Mouse (Mus musculus): Measurements from ENCODE around the gene Gpr27.

DNA sequence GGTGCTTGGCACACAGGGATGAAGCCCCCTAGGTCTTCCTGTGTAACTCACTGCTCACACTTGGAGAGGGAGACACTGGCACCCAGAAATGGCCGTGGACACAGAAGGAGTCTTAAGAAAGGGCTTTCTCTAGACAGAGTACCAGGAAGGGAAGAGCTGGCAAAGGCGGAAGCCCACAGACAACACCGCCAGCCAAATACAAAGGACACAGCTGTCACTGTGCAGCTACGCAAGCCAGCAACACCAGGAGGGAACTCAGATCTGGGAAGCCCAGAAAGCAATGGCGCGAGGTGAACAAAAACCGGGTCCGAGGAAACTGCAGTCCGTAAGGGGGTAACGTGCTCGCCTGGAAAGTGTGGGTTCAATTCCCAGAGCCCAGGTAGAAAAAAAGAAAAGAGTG, 14.4 kb upstream of the Gpr27 start:
- no peak for TF ChIP-seq CTCF (IDR thresholded peaks at IDR 0.05; ENCODE audit: insufficient read depth, low read depth, low read length)
- TF ChIP-seq POLR2A (IDR thresholded peaks at IDR 0.05; ENCODE audit: insufficient read depth, low read depth, low read length) = no peak

All from olfactory bulb, adult 2 months (tissue).